Mouse (Mus musculus) small intestine, adult 2 months (tissue): ENCODE measurements around the gene Mpdz.

ENCODE experiments used
- CTCF ChIP-seq: fragments of 200-500 bp; IDR thresholded peaks from 2 replicates; pipeline ENCODE4 v1.5.1; 2012; ENCODE audit warnings: low read depth, mild to moderate bottlenecking, control low read depth, inconsistent platforms, low read length, moderate library complexity, mixed read lengths; ENCODE audit not compliant: insufficient replicate concordance, insufficient read length; ENCODE audit errors: extremely low read depth
- POLR2A ChIP-seq: fragments of 200-500 bp; IDR thresholded peaks from 2 replicates; pipeline ENCODE4 v1.6.1; 2012; ENCODE audit warnings: low read depth, mild to moderate bottlenecking, control low read depth, inconsistent platforms, low read length, moderate library complexity

- no peak for TF ChIP-seq POLR2A
- no peak for TF ChIP-seq CTCF
These were observed 144.2 kb downstream of the Mpdz start for GRCm38 (mm10) chr4:81298384-81298783.
